Mouse (Mus musculus) embryonic stem cell, embryonic (primary cell): ENCODE measurements at regions not wholly inside any gene's neighbourhood (a gene's known extent, or its start where the extent isn't known, plus 50 kb on each side); places are given as distances from the start of the nearest gene placed in this dataset.

ENCODE experiments used
- CTCF ChIA-PET, 4 experiments: fragments of 300-600 bp in 2 of 4; fragments of 350-600 bp in 2 of 4; sonication (Branson Sonifier 250); formaldehyde crosslinking; loops; one replicate each; lab custom pipeline; 2022; ENCODE audit warnings: inconsistent platforms in 2 of 4; lab: Charles Lee
- POLR2A ChIA-PET, 4 experiments: fragments of 300-600 bp in 2 of 4; fragments of 350-600 bp in 2 of 4; sonication (Branson Sonifier 250); formaldehyde crosslinking; loops; one replicate each; lab custom pipeline; 2022; ENCODE audit warnings: antibody characterized with exemption in 4 of 4, inconsistent platforms in 1 of 4; lab: Charles Lee

DNA sequence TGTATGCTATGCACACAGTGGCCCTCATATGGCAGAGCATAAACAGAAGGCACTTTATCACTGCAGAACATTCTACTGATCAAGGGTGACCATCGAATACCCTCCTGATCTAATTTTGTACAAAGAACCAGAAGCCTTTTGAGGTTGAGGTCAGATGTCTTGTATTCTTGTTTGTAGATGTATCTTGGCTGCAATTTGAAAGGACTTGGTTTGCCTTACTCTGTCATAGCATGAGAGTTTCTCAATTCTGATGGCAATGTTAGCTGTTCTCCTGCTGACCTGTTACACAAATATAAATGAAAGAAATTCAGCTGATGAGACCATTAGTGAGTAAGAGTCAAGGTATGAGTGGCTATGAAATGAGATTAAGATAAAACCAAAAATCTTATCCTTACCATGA lies 199.1 kb upstream of the Aldoart1 start:
- ChIA-PET CTCF (no interaction called here), POLR2A (no interaction called here)

DNA sequence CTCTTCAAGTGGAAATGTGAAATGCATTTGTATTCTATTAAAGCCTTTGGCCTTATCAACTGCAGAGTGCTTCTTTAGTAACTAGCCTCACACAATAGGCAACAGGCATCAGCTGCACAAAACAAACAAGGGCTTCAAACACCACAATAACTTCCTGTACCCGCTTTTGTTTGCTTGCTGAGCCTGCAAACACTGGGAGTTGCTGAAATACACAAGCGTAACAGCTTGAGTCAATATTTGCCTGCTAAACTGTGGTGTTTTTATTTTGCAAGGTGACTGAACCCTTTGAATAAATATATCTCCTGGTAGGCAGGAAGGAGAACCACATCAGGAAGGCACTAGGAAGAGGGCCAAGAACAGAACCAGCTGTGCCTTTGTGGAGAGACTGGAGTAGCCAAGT lies 195.4 kb upstream of the Aldoart1 start:
- ChIA-PET POLR2A (no interaction called here), CTCF (no interaction called here)

DNA sequence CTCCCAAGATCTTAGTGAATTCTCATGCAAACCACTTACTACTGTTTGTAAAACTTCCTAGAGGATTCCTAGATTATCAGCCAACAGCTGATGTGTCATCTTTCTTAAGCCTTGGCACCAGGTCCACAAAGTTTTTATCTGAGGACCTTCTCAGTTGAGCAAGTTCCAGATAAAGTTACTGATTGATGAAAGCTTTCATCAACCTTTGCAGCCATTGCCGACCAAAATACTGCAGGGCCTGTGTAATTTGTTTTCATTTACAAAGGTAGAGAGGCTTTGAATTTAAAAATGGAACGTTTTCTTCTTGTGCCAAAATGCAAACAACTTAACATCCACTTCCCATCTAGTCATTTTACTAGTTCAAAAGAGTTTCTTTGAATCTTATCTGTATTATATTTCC lies 191.9 kb upstream of the Aldoart1 start:
- CTCF ChIA-PET: no interaction called here
- POLR2A ChIA-PET: no interaction called here

DNA sequence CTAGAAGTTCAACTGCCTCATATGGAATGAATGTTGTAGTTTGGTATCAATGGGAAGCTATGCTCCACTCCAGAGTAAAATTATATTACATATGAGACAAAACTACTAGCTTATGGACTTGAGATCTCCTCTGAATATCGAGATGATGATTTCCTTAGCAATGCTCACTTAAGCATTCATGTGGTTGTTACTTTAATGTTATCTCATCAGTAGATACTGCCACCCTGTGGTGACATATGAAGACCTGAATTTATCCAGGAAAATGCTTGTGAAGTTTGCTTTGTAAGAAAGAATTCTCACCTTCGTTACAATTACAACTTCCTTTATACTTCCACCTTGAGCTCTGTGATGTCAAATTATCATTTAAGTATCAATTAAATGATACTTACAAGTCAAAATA lies 190.2 kb upstream of the Aldoart1 start:
- ChIA-PET CTCF (interaction anchor here in 1 of 4 experiments (0.6 kb wide), 1 partner anchor 52 kb away, joined by 4 read pairs; no protein-coding TSS in a partner anchor), POLR2A (interaction anchor here in 1 of 4 experiments (0.6 kb wide), 1 partner anchor 92 kb away, joined by 3 read pairs; no protein-coding TSS in a partner anchor)

DNA sequence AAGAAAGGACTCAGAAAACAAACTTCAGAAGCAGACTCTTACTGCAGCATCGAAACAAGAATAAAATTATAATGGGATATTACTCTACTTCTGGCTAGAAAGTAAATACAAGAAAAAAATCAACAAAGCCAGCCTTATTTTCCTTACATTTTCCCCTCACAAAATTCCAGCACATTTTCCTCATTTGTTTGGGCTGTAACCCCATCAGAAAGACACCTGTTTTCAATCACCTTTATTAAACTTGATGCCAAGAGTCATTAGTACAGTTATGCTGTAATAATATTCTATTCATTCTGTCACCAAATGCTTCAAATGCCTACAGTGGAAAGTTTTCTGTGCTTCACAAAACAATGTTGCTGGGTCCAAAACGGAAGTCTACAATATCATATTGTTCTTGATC lies 189.1 kb upstream of the Aldoart1 start:
- CTCF ChIA-PET: no interaction called here
- POLR2A ChIA-PET: no interaction called here

DNA sequence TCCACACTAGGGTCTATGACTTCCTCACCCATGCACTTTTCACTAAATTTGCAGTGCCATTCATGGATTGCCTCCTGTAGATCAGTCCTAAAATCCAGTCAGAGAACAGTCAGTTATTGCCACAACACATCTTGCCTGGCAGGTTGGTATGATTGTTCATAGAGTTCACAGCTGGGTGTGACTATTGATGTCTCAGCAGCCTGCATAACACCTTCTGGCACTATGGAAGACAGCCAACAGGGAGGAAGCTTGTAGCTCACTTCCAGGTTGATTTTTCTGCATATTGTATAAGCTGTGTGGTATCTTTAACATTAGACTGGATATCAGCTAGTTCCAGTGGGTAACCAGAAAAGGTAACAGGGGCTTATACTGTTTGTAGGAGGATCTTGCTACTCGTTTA lies 145.3 kb upstream of the Aldoart1 start:
- ChIA-PET CTCF (no interaction called here), POLR2A (no interaction called here)

DNA sequence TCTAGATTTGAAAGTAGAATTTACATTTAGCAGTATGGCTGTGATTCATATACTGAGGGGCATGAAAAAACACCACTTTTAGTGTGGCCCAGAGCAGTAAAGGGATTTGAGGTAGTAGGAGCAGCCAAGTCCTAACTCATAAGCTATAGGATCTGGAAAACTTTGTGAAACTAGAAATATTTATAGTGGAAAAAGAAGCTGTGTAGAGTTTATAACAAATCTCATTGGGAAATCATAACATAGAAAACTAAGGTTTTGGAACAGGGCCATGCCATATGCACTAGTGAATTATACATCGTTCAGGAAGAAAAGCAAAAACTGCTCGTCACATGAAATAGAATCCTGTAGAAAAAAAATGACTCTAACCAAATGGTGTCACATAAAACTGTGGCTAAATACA lies 143.7 kb upstream of the Aldoart1 start:
- POLR2A ChIA-PET: no interaction called here
- CTCF ChIA-PET: no interaction called here

DNA sequence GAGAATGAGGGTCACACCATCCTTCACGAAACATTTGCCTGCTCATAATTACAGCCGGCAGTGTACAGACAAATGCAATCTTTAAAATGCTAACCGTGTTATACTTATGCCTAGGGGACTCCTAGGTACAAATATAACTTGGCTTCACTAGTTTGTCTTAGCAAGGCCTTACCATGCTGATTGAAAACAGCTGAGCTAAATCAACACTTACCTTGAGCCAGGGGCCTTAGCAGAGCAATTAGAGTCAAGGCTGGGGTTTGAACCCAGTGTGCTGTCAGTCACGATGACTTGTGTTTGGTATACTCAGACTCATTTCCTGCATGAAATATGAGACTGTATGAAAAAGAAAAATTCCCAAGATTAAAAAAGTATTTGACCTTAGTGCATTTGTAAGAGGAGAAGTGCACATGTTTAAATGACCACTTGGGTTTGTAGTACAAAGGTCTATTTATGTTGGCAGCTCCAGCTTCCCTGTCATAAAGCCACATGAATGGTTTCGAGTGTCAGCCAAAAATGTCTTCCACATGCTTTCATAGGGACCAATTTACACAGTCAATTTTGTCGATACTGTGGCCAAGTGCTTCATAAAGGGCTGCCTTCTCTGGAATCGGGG lies 94.0 kb upstream of the Aldoart1 start:
- CTCF ChIA-PET: no interaction called here
- POLR2A ChIA-PET: no interaction called here

DNA sequence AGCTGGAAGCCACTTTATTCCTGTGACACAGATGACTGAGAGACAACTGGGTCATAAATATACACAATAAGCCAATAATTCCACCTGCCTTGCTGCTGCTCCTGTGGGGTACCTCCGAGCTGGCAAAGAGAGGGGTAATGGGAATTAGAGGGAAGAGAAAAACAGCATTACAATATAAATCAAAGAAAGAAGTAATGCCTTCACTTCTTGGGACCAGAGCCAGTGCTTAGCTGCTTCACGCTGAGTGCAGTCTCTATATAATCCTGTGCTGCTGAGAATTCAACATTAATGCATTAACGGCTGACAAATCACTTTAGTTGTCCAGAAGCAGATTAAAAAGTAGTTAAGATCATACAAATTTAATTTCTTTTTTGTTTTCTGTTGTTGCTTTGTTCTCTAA lies 71.0 kb upstream of the Aldoart1 start:
- CTCF ChIA-PET: no interaction called here

DNA sequence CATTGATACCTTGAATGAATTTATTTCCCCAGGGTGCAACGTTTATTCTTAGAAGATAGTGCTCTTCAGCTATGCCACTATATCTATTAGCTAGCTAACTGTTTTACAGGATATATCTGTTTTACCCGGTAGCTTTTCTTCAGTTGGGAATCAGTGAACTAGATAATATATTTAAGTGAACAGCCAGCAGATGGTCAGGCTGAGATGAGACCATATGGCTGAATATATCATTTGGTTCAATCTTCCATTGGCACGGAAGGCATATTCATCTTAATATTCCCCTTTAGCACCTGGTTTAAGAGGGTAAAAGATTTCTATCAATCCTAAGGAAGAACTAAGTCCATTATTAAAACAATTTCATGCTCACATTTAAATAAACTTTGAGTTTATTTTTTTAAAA lies 62.6 kb upstream of the Aldoart1 start:
- ChIA-PET CTCF (no interaction called here), POLR2A (no interaction called here)

More for the DNA sequence above, 71.0 kb upstream of the Aldoart1 start:
- POLR2A ChIA-PET: no interaction called here
